Mouse (Mus musculus): ENCODE measurements around the gene Rfx3.

Rfx3 gene

GRCm38 (mm10) chr19:27716274-27716673 is 294.7 kb downstream of the Rfx3 start:
- no peak for DNase-seq (ENCODE audit: low read depth)

All from 416B (cell line).